Mouse (Mus musculus) layer of hippocampus, postnatal 36 days (tissue): ENCODE data around the gene Srsf10. TPM values are rescaled to one million over a fixed set of nuclear protein-coding genes. Genes with fewer than 3 reads are reported as not detected.

ENCODE experiments used
- DNase-seq, 2 experiments: peaks; one replicate each; pipeline ENCODE4 v3.0.0; 2022
- total RNA-seq, 2 experiments: library from RNA; stranded (reverse); gene quantifications; 2 replicates each; pipeline ENCODE4 v1.2.3; 2021

The Srsf10 gene
- total RNA-seq, 2 experiments from 2014 or later, result 93.9 to 103 TPM

DNA sequence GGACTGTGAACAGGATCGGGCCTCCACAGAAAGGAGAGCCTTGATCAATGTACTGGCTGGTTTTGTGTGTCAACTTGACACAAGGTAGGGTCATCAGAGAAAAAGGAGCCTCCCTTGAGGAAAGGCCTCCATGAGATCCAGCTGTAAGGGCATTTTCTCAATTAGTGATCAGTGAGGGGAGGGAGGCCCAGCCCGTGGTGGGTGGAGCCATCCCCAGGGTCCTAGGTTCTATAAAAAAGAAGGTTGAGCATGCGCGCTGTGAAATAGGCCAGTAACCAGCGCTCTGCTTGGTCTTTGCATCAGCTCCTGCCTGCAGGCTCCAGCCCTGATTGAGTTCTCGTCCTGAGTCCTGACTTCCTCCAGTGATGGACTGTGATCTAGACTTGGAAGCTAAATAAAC, 29.0 kb downstream of the Srsf10 start:
- no peak for DNase-seq

DNA sequence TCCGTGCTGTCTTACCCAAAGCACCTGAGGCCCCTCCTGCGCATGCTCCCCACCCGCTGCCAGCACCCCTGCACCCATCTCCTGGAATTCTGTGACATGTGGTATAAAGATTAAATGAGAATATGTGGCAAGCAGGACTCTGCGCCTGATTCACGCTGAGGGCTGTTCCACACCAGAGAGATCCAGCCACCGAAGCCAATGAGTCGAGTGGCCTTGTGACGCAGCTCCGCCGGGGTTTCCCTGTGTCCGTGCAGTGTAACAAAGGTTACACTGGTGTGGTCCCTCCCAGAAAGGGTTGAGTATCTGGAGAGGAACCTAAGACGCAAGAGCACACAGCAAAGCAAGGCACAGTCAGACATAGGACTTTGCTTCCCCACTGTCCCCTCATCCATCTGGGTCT, 30.1 kb downstream of the Srsf10 start:
- no peak for DNase-seq

DNA sequence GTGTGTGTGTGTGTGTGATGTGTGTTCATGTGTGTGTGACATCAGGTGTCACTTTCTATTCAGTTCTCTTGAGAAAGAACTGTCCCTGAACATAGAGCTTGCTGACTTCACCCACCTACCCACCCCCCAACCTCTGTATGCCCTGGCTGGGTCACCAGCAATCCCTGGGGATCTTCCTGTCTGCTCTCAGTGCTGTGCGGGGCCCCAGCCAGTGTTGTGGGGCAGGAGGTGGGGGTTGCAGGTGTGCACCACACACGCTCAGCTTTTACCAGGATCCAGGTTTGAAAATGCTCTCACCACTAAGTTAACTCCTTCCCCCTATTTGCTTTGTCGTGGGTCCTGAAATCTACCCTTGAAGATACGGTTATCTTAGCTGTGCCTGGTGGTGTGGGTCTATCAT, 30.6 kb downstream of the Srsf10 start:
- no peak for DNase-seq

DNA sequence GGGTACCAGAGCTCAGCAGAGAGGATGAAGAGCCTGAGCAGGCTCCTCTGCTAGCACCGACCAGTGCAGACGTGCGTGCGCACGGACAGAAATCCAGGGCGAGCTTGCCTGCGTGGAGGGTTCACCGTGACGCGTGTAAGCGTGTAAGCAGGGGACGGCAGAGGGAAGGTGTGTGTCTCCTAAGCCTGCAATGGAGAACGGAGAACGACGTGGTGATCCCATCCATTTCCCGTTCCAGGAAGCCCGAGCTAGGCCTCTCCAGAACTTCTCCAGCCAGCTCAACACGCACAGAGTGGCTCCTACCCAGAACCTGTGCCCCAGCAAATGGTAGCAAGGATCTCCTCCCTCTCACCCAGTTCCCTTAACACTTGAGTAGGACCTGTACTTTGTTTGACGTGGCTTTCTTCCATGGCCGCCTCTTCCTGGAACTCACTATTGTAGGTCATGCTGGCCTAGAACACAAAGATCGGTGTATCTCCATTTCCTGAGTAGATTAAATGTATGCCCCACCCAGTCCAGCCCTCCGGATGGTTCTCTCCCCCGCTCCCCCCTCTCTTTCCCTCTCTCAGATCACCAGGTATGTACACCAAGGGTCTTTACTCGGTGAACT, 33.0 kb downstream of the Srsf10 start:
- DNase-seq, result no peak

DNA sequence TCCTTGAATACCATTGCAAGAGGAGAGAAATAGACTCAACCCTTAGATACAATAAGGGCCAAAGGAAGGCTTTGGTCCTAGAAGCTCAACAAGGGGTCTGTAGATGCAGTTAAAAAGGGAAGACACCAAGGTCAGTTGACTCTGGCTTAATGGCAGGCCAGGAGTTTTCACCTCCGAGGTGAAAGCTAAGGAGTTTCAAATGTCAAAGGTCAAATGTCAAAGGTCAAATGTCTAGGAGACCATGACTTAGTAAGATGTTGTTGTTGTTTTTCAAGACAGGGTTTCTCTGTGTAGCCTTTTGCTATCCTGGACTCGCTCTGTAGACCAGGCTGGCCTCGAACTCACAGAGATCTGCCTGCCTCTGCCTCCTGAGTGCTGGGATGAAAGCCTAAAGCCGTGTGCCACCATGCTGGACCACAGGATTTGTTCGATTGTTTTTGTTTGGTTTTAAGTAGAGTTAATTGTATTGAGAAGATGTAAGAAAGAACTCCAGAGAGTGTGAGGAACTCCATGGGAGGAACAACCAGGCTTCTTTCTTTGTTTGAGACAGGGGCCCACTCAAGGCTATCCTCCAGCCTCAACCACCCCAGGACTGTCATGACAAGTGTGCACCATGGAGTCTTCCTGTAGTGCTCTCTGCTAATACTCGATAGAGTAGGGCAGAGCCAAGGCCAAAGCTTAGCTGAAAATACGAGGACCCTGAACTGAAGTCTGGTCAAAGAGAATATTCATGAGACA, 33.8 kb downstream of the Srsf10 start:
- no peak for DNase-seq

DNA sequence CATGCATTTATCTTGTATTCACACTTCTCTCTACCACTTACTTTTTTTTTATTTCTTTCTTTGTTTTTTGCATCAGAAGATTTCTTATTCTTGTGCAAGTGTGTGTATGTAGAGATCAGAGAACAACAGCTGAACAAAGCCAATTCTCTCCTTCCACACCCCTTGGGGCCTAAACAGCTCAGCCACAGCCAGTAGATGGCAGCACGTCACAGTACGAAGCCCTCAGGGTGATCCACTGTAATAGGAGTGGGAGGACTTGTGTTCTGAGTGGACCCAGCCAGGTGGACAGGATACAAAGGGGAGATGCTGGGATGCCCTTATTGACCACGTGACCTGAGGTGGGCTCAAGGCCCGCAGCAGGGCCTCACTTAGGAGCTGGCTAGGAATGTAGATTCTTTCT, 34.3 kb downstream of the Srsf10 start:
- peak; percentile 56 to 60 for DNase-seq

DNA sequence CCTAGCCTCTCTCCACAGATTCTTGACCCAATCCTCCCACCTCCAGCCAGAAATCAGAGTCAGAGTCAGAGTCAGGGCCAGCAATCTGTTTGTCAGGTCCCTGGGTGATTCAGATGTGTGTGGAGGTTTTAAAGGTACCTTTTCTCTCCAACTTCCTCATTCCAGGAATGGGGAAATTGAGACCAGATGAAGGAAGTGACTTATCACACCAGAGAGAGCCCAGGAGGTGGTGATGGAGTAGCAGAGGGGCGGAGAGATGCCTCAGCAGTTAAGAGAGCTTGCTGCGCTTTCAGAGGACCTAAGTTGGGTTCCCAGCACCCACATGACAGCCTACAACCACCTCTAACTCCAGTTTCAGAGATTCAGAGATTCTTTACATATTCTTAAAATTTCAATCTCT, 36.0 kb downstream of the Srsf10 start:
- DNase-seq, result no peak

DNA sequence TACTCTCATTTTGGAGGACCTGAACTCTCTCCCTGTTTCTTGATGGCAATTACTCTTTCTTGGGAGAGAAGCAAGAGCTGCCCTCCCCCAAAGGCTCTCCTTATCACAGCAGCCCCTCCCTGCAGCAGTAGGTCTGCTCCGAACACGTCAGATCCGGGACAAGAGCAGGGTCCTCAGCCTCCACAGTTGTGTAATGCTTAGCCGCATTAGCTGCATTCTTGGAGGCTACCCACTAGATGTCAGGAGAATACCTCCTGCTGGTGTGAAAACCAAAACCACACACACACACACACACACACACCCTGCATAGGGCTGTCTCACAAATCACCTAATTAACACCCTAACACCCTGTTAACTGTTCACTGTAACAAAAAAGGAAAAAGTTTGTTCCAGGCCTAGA, 37.3 kb downstream of the Srsf10 start:
- no peak for DNase-seq

DNA sequence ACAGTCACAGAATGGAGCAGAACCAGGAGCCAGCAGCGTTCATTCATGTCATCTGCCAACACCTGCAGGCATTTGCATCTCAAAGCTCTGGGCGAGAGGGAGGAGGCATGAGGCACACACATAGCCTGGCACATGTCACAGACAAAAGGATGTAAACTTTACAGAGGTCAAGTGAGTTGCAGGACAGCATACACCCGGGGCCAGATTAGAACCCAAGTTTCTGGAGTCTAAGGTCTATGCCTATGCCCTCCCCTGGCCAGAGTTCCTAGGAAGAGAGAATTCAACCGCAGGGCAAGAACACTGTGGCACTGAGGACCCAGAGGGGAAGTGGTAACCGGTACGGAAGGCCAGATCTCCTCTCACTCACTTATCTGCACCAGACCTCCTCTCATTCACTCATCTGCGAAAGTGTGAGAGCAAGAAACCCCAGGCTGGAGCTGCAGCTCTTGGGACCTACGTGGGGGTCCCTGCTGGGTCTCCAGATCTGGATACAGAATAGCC, 39.6 kb downstream of the Srsf10 start, which contains the start of gene Cnr2:
Gene Cnr2 (plus strand): TSS at position 324 of the 501 bp plus-strand sequence.
- no peak for DNase-seq

DNA sequence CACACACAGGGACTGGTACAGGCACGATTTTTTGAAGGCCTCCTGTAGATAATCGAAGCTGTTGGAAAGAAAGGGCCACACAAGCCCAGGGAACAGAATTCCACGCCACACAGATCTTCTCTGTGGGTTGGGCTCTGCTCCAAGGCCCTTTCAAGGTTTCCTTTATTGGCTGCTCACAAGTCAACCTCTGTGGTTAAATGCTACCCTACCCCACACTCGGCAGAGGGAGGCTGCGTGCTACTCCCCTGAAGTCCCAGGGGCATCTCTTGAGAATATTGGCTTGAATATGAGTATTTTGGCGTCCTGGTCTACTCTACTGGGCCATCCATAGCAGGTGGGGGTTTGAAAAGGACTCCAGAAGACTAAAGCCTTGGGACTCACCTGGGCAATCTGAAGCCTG, 40.6 kb downstream of the Srsf10 start:
- no peak for DNase-seq

DNA sequence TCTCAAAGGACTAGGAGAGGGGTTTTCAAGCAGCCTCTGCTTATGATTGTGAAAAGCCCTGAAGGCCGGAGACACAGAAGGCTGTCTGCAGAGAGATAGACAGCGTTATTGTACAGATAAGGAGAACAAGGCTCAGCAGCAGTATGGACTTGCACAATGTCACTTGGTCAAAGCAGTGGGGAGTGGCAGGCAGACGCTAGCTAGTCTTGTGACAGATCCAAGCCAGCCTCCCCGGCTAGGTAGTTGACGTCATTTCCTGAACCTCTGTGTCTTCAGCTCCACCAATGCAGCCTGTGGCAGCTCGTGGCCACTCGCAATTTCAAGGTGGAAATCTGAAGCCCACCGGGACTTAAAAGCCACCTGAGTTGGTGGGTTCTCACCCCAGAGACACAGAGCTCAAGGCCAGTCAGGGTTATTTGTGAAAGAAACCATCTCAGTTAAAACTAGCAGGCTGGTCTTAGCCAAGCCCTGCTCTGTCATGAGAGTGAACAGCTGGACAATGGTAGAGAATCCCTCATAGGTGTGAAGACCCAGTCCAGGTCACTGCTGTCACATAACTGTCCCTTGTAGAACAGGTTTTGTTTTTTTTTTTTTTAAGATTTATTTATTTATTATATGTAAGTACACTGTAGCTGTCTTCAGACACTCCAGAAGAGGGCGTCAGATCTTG, 43.0 kb downstream of the Srsf10 start:
- no peak for DNase-seq

DNA sequence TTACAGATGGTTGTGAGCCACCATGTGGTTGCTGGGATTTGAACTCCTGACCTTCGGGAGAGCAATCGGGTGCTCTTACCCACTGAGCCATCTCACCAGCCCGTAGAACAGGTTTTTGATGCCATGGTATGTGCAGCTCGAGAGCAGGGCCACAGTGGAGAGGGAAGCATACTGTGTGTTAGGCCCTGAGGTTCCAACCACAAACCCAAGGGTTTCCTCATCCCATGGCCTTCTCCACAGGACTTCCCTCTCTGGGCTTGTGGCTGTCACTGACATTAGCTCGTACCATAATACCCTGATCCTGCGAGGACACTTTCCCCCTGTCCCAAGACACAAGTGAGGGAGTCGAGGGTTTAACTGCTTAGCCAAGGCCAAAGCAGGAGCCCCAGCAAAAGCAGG, 43.5 kb downstream of the Srsf10 start:
- DNase-seq, result no peak

DNA sequence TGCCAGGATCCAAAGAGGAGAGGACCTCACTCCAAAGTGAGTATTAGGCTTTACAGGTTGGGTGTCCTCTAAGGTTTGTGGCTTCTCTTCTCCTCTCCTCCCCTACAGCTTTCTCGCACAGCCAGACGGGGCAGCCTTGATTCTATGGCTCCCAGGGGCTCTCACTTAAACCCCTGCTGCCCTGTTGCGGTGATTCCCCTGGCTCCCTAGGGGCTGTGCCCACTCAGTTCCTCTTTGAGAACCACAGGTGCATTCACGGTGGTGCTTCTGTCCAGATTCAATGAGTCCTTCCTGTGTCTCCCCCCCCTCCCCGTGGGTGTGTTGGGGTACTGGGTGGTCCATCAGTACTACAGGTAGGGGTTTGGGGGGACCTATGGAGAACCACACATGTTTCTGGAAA, 44.5 kb downstream of the Srsf10 start:
- DNase-seq, result no peak

DNA sequence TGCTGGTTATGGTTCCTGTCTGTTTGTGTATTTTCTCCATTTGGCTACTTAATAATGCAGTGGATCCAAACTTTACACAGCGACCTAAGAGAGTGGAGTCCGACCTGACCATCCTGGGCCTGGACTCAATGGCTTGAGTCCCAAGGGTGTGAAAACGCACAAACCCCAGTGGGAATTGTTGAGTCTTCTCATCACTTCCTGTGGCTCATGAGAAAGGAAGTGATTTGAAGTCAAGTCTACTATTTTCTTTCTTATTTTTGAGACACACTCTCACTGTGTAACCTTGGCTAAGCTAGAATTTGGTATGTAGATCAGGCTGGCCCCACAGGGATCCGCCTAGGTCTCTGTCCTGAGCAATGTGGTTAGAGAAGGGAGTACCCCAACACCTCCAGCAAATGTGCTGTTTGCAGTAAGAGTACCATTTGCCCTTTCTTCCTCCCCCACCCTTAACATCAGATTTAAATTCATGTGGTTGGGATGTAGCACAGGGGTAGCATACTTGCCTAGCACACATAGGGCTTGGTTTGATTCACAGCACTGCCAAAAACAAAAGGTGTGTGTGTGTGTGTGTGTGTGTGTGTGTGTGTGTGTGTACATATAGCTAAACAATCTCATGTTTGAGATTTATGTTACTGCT, 47.2 kb downstream of the Srsf10 start:
- no peak for DNase-seq

DNA sequence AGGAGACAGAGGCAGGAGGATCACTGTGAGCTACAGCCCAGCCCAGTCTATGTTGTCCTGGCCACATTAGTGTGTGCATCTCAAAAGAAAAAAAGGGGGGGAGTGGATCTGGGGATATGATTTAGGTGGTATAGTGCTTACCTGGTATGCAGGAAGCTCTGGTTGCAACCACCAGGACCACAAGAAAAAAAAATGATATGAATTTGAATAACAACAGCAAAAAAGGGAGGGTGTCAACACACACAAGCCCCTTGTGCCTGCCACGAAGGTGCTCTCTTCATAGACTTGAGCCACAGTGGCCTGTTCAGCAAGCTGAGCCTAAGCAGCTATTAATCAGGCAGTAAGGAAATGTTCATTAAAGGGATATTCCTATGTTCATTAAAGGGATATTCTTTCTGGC, 49.3 kb downstream of the Srsf10 start:
- DNase-seq, result no peak

DNA sequence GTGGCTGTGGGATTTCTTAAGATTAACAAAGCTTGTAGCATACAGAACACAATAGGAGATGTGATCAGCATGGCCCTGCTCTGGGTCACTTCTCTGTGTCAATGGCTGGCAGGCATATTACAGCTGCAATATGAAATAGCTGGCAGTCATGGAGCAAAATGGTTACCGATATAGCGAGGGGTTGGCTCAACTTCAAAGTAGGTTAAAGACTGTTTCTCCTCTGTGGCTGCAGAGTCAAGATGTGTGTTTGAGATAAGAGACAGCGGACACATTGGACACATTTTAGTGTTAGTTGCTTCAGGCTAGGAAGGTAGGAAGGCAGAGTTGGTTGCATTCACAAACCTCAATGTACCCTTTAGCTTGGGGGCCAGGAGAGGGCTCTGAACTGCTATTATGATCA, 51.1 kb downstream of the Srsf10 start:
- no peak for DNase-seq

DNA sequence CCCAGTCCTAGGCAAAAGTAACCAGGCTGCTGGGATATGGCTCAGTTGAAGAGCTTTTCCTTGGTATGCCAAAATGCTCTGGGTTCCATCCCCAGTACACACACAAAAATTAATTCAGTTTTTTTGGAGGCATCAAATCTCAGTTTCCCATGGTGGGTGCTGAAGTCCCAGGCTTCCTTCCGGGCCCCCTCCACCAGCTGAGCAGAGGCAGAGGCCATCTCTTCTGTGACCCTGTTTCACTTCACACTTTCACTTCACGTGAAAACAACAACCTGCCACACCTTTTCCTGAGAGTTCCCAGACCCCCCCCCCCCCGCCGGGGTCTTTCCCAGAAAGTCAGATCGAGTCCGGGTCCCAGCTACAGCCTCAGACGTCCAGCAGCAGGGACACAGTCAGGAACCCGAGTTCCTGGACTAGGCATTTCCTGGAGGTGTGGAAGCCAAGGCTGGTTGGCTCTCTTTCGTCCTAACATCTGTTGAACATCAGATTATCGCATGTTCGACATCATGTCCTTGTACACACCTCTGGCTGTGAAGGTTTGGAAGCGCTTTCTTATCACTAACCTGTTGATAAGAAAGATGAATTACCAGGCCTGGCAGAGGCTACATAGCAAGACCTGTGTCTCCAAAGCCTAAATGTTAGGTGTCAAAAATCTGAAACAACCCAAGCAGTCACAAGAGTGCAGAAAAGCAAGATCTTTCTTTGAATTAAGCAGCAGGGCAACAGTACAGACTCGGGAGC, 53.9 kb downstream of the Srsf10 start:
- DNase-seq, result no peak

DNA sequence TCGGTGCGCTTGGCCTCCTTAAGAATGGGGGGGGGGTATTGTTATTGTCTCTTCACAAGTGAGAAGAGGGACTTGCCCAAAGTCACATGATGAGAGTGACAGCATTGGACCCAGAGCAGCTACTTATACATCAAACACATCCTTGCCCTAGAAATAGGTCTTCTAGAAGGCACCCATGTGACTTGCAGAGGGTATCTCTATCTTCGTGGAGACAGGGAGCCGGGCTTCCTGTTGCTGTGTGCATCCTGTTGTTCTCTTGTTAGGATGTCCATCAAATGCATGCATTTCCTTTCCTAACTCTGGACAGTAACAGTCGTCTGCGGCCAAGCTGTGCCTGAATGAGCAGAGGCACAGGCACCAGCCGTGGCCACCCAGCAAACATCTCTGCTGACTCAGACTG, 56.0 kb downstream of the Srsf10 start:
- DNase-seq, result no peak

DNA sequence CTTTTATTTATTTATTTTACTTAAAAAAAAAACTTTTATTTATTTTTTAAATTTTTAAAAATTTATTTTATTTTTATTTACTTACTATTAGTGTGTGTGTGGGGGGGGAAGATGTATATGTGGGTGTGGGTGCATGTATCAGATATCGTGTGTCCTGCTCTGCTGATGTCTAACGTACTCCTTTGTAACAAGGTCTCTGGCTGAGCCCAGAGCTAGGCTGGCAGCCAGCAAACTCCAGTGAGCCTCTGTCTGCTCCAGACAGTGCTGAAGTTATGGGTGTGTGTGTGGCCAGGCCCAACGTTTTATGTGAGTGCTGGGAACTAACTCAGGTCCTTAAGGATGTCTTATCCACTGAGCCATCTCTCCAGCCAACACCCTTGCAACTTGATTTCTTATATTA, 56.6 kb downstream of the Srsf10 start:
- DNase-seq, result no peak

DNA sequence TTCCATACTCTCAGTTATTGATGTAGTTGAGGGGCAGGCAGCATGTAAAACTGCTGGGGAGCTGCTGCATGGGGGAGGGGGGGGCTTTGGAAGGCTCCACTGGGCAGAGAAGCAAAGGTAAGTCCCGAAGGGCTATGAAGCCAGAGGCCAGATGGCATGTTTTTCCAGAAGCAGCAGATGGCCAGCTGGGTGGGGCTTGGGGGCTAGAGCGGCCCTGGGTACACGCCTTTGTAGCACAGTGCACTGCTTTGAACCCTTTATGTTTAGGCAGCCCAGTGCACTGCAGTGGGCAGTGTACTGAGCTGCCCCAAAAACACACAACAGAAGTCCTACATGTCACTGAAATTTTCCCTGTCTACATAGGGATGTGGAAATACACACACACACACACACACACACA, 57.3 kb downstream of the Srsf10 start:
- DNase-seq, result no peak

DNA sequence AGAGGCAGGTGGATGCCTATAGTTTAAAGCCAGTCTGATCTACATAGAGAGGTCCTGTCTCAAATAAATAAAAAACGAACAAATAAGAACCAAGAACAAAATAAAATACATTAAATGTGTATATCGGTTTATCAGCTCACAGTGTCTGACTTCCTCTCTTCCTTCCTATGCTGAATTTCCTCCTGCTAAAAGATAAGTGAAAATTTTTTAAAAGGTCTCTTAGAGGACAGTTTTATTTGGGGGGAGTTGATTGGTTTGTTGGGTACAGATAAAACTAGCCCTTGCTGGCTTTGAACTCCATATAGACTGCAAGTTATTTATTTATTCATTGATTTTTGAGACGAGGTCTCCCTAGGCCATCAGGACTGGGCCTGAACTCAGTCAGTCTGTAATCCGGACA, 57.9 kb downstream of the Srsf10 start:
- no peak for DNase-seq

DNA sequence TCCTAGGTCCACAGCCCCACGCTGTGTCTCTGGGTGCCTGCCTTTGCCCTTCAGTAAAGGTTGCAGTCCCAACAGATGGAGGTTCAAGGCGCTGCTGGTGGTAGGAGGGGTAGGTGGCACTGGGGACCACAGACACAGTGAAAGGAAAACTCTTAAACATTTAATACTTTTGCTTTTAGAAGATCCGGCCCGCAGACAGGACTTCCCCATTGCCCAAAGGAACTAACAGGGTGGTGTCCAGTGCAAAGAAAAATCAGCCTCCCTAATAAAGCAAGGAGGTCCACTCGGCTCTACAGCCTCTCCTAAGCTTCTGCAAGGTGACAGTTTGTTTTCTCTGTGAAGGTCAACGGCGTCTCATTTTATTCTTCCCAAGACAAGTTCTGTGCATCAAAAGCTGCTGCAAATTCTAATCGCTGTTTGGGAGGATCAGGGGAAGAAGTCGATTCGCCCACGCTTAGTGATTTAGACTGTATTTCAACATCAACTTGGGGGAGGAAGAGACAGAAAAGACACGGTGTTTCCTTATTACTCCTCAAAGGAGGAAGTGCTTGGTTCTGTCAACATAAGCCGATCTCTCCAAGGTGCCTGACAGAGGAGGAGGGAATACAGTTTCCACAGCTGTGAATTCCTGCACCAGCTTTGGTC, 63.2 kb downstream of the Srsf10 start:
- no peak for DNase-seq
